Mouse (Mus musculus) common myeloid progenitor, adult 5-6 weeks (primary cell): ENCODE measurements at regions not wholly inside any gene's neighbourhood (a gene's known extent, or its start where the extent isn't known, plus 50 kb on each side); places are given as distances from the start of the nearest gene placed in this dataset.

Experiments
- ATAC-seq: replicated peaks from 2 replicates; pipeline ENCODE4 v1.8.0; 2016; ENCODE audit warnings: low read depth, mild to moderate bottlenecking, moderate TSS enrichment, inconsistent platforms; ENCODE audit not compliant: poor library complexity, severe bottlenecking

GRCm38 (mm10) chr9:46739341-46739740 lies 259.2 kb upstream of the Gm4791 start:
- no peak for ATAC-seq

GRCm38 (mm10) chr9:46738634-46739033 lies 259.9 kb upstream of the Gm4791 start:
- no peak for ATAC-seq

GRCm38 (mm10) chr9:46738056-46738455 lies 260.5 kb upstream of the Gm4791 start:
- ATAC-seq: no peak

- ATAC-seq: no peak
These were observed 261.1 kb upstream of the Gm4791 start for GRCm38 (mm10) chr9:46737446-46737845.

GRCm38 (mm10) chr9:46736232-46736631 lies 262.3 kb upstream of the Gm4791 start:
- no peak for ATAC-seq

GRCm38 (mm10) chr9:46735664-46736067 lies 262.9 kb upstream of the Gm4791 start:
- peak; percentile 87 for ATAC-seq

- ATAC-seq: no peak
These were observed 270.1 kb upstream of the Gm4791 start for GRCm38 (mm10) chr9:46728465-46728864.

- ATAC-seq: no peak
These were observed 274.3 kb upstream of the Gm4791 start for GRCm38 (mm10) chr9:46724231-46724630.

- ATAC-seq: no peak
These were observed 285.1 kb upstream of the Gm4791 start for GRCm38 (mm10) chr9:46713415-46713814.

GRCm38 (mm10) chr9:46704151-46704905 lies 294.2 kb upstream of the Gm4791 start:
- ATAC-seq: no peak

GRCm38 (mm10) chr9:46703674-46704073 lies 294.9 kb upstream of the Gm4791 start:
- no peak for ATAC-seq

GRCm38 (mm10) chr9:46702901-46703636 lies 295.5 kb upstream of the Gm4791 start:
- ATAC-seq: no peak

- ATAC-seq: no peak
These were observed 296.3 kb upstream of the Gm4791 start for GRCm38 (mm10) chr9:46702053-46702900.

GRCm38 (mm10) chr9:46696171-46696570 lies 302.4 kb upstream of the Gm4791 start:
- ATAC-seq: no peak

GRCm38 (mm10) chr9:46689331-46689730 lies 309.2 kb upstream of the Gm4791 start:
- no peak for ATAC-seq

- ATAC-seq: no peak
These were observed 314.3 kb upstream of the Gm4791 start for GRCm38 (mm10) chr9:46684113-46684850.

GRCm38 (mm10) chr9:46672050-46672449 lies 326.5 kb upstream of the Gm4791 start:
- ATAC-seq: no peak

GRCm38 (mm10) chr9:46654422-46654821 lies 334.6 kb upstream of the 4931429L15Rik start:
- ATAC-seq: no peak

GRCm38 (mm10) chr9:46647238-46647922 lies 327.6 kb upstream of the 4931429L15Rik start:
- ATAC-seq: no peak
